Mouse (Mus musculus) cerebellum, postnatal 4 days (tissue): ENCODE data around the gene Npy4r.
A peak's percentile ranks its signal among the peaks of the same experiment; 100 is the strongest.

Source experiments
- DNase-seq, 2 experiments: peaks; one replicate each; pipeline ENCODE4 v3.0.0; 2022; ENCODE audit warnings: low spot score in 2 of 2, mixed read lengths in 1 of 2

The Npy4r gene

DNA sequence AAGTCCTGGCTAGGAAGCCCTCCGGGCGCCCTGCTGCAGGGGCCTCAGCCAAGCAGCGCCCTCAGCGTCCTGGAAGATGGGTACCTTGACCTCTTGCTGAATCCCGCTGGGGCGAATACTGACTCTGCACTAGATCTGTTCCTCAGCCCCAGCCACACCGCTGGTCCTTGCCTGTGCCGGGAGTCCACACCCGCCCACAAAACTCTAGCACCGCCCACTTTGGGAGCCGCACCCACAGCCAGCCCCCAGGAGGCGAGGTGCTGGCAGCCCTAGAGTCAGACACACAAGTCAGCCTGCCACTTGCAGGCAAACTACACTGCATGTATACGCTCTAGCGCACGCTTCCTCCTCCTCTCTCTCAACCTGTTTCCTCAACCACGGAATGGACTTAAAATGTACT lies at the start of gene Npy4r:
Gene Npy4r, minus strand, starts transcription at position 148 of the 400 bp plus-strand sequence.
- DNase-seq, result no peak

DNA sequence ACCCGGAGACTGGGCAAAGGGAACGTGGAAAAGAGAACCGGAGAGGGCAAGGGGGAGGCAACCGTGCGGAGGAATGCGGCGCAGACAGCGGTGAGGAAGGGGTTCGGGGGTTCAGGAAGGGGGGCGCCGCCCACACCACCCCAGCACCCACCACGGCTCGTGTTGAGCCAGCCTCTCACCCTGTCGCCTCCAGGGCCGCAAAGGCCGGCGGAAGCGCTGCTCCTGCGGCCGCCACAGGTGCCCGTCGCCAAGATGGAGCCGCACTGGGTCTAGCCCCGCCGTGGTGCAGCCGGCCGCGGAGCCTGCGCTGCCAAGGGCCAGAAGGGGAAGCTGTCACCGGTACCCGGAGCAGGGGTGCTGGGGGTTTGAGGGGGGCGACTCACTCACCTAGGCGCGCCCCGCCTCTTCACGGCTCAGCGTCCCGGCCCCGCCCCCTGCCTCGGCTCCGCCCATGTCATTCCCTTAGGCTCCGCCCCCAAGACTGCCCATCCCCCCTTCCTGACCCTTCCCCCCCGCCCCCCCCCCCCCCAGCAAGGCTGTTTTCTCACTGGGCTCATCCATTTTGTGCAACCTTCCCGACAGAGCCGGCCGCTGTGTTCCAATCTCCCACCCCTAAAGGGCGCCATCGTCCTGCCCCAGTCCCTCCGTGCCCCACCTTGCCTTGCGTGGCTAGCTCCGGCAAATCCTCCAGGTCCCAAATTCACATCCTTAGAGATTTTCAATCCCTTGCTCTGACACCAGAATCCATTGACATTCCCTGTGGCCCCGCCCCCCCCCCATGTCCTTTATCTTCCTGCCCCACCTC lies 49.1 kb upstream of the Npy4r start, which contains the start of gene Gprin2:
Gene Gprin2, minus strand, starts transcription at position 423 of the 805 bp plus-strand sequence.
- peak in 1 of 2 experiments; percentile 57 for DNase-seq

- DNase-seq, result peak in 1 of 2 experiments; percentile 46
Observed at GRCm38 (mm10) chr14:34200738-34201230, 48.5 kb upstream of the Npy4r start.

GRCm38 (mm10) chr14:34196706-34197105 lies 44.4 kb upstream of the Npy4r start:
- DNase-seq, result no peak

GRCm38 (mm10) chr14:34195466-34195865 lies 43.2 kb upstream of the Npy4r start:
- peak in 1 of 2 experiments; percentile 16 for DNase-seq

GRCm38 (mm10) chr14:34193879-34194278 lies 41.6 kb upstream of the Npy4r start:
- no peak for DNase-seq

- DNase-seq, result no peak
Observed at GRCm38 (mm10) chr14:34190361-34190760, 38.1 kb upstream of the Npy4r start.

DNA sequence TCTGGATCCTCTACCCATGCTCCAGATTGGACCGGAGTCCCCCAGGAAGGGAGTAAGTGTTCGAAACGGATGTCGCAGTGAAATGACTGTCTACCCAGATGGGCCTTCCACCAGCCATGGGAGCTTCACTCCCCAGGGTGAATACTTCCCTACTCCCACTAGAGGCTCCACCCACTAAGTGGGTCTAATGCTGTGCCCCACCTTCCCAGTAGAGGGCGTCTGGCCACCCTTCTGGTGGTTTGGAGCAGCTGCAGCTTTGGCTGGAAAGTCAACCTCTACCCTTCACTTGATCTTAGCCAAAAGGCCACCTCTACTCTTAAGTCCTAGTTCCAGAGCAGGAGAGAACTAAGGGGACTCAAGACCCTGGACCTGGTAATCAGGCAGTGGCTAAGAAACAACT lies 36.3 kb upstream of the Npy4r start:
- DNase-seq, result peak in 1 of 2 experiments; percentile 52

- no peak for DNase-seq
Observed at GRCm38 (mm10) chr14:34183101-34183500, 30.8 kb upstream of the Npy4r start.

DNA sequence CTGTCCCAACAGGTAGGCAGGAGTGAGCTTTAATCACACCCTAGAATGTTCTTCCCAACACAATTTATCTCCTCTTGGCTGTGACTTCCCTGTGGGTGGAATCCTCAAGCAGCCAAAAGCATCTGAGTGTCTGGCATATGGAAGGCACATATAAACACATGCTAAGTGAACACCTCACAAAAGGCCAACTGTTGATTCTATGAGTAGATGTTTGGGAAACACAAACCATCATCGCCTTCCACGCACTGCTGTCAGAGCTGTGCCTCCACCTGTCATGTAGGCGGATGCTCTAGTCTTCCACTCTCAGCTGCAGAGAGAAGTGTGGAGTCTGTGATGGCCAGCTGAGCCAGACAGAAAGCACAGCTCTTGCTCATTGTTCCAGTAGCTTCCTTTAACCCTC lies 27.1 kb upstream of the Npy4r start:
- DNase-seq, result no peak

- DNase-seq, result no peak
Observed at GRCm38 (mm10) chr14:34171107-34171506, 18.8 kb upstream of the Npy4r start.

GRCm38 (mm10) chr14:34155752-34156151 lies 3.5 kb upstream of the Npy4r start:
- no peak for DNase-seq

DNA sequence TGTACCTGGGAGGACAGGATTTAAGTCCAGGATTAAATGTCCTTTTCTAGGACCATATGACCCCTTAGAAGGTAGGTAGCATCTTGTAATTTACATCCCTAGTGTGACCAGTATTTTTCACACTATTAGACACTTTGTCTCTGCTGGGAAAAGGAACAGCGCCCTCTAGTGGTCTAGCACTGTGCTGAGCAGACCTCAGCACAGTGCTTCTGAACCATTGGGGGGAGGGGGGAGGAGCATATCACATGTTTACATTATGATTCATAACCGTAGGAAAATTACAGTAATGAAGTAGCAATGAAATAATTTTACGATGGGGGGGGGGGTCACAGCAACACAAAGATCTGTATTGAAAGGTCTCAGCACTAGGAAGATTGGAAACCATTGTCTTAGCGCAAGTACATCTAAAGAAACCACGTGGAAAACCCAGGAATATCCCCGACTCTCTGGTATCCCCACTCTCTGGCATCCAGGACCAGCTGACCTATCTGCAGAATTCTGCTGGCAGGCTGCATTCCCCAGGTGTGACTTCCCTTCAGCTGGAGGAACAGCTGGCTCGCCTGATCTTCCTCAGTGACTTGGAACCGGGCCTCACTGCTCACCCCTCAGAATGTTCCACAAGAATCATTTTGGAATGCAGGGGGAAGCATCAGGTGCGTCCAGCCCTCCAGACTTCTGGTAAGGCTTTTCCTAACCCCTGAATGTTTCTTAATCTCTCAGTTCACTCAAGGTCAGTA lies 2.5 kb upstream of the Npy4r start:
- peak in 1 of 2 experiments; percentile 58 for DNase-seq

DNA sequence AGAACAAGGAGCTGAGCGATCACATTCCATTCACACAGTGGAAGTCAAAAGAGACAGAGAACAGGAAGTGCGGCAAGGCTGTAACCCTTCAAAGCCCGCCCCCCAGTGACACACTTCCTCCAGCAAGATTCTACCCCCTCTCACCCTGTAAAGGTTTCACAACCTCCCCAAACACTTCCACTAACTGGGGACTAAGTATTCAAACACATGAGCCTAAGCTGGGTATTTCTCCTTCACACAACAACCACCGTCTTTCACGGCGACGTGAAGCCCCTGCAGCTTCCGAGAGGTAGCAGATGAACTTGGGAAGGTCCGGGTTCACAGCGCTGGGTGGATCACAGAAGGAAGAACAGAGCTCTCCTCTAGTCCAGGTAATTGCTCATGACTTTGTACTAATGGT lies 9.4 kb downstream of the Npy4r start:
- DNase-seq, result no peak

DNA sequence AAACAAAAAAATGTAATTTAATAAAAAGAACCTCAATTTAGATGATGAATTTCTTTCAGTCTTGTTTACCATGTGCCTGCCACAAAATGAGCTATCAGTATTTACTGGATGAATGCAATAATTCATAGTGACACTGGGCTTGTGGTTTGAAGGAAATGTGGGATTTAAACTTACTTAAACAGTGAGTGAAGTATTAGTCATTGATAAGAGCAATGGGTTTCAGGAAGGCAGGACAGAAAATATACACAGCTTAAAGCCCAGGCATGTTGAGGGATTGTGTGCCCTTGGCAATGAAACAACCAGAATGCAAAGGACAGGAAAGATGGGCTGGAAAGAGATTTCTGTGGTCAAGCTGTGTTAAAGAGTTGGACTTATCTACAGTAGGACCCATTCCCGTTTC lies 10.0 kb downstream of the Npy4r start:
- DNase-seq, result no peak

GRCm38 (mm10) chr14:34139671-34140664 lies 12.3 kb downstream of the Npy4r start:
- no peak for DNase-seq

GRCm38 (mm10) chr14:34135391-34135790 lies 16.9 kb downstream of the Npy4r start:
- DNase-seq, result no peak

DNA sequence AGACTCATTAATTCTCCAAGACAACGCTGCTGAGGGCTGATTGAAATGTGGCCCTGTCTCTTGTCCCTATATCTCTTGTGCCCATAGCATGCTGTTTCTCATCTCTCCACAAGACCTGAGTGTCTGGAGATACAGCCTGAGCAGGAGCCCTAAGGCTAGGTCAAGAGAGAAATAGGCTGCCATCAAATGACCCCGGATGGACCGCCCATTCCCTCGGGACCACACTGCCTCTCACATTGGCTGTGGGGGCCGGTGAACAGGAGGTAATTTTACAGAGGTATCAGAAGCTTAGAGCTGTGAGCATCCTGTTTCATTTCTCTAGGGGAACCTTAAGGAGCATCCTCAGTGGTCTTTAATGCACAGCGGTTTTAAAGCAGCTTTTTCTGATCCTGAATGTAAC lies 21.1 kb downstream of the Npy4r start:
- no peak for DNase-seq

DNA sequence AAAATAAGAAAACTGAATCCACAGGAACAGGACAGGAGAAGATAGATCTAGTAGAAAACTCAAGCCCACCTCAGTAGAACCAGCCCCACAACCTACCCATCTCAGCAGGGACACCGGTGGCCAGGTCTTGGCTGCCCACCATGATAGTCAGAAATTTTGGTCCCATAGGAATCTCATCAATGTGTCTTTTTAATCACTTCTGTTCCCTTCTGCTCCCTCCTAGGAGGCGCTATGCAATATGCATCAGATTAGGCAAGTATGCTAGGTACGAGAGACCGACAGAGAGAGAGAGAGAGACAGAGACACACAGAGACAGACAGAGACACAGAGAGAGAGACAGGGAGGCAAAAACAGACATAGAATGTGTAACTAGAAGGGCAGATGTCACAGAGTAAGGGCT lies 30.6 kb downstream of the Npy4r start:
- no peak for DNase-seq

- DNase-seq, result no peak
Observed at GRCm38 (mm10) chr14:34120923-34121351, 31.4 kb downstream of the Npy4r start.
